Mouse (Mus musculus) embryo, embryonic 11.5 days (tissue): ENCODE results near the gene Rsl24d1.
"Not testable (repeated sequence)": the region's sequence is repeated elsewhere in the genome, so short reads cannot be mapped to it uniquely, and the experiment has no call there.

Experiments used
- DNase-seq: peaks from one replicate; pipeline ENCODE4 v3.0.0-alpha.2; 2012; ENCODE audit warnings: low read depth, low spot score

The Rsl24d1 gene

DNA sequence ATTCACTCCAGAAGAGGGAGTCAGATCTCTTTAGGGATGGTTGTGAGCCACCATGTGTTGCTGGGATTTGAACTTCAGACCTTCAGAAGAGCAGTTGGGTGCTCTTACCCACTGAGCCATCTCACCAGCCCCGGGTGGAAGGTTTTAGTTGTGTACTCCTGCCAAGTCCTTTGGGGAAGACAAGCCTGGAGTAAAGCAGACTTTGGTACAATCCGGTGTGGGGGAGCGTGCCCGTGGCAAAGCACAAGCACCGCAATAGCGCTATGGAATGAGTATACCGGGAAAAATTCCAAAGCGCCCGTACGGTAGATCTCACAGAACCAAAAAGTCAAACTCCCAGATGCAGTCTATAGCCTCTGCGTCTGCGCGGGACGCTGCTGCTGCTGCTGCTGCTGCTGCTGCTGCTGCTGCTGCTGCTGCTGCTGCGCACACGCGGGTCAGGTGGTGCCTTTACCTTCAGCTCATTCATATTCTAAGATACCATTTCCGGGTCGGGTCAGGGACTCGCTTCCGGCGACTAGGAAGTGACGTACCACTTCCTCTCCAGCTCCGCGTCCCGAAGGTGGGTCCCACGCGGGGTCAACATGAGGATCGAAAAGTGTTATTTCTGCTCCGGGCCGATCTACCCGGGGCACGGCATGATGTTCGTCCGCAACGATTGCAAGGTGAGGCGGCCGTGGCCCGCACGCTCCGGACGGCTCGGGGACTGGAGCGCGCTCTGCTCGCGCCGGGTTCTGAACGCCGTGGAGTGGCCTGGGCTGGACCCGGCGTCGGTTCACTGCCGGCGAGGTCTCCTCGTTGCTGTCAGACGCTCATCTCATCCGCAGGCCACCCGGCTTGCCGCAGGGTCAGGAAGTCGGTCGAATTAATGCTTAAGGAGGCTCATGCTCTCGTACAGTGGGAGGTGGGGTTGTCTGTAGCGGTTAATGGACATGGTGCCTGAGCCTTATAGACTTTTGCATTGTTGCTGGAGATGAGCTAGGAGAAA lies at the start of gene Rsl24d1:
Gene Rsl24d1, plus strand, starts transcription at position 508 of the 988 bp plus-strand sequence.
- DNase-seq: peak; percentile 78

DNA sequence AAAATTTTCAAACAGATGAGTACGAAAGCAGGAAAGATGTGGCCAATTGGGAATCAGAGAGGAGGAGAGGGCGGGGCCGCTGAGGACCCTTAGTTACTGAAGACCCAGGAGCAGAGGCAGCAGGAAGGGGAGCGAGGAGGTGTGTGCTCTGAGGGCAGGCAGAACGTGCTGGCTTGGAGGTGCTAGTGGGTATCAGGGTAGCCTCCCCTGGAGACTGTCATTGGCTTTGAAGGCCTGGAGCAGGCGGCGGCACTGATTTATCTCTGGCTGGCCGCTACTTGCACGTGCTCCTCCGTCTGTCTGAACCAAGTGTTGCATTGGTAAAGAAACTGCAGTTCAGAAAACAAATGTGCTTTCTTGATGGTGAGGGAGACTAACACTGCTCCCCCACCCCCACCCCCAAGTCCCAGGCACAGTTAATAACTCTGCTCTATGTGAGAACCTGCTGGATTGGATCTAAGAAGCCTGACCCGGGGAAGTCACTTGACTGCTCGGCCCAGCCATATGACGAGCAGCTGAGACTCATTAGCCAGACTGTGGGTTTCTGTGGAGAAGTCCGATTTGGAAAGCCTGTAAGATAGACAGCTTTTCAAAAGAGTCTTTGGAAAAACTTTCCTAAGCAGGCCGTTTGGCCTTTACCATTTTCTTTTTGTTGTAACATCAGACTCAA lies 49.5 kb upstream of the Rsl24d1 start:
- no peak for DNase-seq

DNA sequence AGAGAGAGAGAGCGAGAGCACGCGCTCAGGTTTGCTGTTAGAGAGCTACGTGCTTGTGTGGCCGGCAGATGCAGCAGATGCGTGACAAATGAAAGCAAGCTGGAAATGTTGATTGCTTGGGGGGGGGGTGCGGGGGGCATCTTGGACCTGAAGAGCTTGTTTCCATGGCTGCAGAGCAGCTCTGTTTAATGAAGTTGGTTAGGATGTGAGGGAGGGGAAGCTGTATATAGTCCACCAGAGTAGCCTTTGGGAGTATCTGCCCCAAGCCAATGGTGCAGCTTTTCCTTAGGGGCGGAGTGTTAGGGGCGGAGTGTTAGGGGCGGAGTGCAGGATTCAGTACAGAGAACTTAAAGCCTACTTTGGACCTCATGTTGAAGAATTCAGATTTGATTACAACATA lies 46.1 kb upstream of the Rsl24d1 start:
- no peak for DNase-seq

DNA sequence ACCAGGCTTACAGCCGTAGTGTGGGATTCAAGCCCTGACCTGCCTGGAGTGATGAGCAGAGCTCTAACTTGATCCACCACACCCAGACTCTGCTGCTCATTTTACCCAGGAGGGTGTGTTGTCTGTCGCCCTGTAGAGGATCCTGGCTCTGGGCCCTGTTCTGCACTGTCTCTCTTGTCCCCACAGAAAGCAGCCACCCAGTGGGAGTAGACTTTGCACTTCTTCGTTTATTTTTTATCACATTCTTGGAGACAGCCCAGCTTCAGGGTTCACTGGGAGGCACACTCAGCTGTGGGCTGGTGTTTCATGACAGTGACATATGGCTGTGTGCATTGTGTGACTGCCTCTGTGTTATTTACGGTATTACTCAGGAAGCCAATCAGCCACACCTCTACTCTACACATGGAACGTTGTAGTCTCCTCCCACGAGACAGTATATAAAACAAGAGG lies 45.0 kb upstream of the Rsl24d1 start:
- no peak for DNase-seq

DNA sequence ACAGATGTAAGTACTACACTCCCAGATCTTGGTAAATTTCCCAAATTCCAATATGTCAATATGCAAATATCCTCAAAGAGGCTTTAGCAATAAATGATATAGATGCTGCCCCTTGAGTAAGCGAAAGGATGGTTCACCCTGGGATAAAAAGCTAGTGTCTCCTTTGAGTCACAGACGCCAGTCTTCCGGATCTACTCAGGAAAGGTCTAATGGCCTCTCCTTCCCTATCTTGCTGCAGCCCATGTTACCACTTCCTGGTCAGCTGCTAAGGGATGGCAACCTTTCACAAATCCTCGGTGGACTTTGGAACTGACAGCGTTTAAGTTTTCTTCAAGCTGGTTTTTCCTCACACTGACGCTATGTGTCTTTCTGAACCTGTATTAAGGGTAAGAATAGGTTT lies 44.5 kb upstream of the Rsl24d1 start:
- DNase-seq: no peak

DNA sequence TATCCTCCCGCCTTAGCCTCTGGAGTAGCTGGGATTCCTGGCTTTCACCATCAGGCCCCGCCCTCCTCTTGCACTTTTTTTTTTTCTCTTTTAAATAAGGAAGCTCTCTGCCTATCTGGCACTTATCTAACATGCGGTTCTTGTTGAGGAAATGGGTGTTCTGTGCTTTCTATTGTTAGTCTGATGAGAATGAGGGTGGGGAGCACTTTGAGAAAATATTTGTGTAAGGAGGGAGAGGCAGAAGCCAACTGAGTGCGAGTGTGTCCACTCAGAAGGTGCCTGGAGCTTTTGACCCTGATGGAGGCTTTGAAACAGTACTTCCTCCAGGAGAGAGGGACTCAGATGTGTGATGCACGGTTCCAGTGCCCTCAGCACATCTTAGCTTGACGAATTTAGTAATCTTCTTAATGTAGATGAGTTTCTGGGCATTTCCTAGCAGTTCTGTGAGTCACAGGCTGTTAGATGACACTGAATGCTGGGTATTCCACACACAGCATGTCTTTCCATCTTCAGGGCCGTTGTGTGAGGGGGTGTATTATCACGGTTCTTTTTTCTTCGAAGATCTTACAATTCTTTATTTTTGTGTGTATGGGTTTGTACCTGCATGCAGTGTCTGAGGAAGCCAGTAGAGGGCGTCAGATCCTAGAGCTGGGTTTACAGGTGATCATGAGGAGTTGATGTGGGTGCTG lies 42.1 kb upstream of the Rsl24d1 start:
- no peak for DNase-seq

DNA sequence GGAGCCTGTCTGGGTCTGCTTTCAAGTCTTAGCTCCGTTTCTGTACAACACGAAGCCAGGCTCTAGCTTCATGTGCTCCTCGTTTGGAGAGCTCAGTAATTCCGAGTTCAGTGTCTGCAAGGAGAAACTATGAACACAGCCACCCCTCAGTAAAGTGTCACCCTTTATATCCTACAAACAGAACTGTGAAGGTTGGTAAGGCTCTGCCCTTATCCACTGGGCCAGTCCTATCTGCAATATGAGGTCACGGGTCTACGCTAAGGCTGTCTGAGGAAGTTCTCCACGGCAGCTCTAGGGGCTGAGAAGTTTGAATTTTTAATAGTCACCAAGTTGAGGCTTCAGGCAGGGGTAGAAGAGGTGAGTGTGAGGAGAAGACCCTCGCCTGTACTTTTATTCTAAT lies 40.8 kb upstream of the Rsl24d1 start:
- no peak for DNase-seq

DNA sequence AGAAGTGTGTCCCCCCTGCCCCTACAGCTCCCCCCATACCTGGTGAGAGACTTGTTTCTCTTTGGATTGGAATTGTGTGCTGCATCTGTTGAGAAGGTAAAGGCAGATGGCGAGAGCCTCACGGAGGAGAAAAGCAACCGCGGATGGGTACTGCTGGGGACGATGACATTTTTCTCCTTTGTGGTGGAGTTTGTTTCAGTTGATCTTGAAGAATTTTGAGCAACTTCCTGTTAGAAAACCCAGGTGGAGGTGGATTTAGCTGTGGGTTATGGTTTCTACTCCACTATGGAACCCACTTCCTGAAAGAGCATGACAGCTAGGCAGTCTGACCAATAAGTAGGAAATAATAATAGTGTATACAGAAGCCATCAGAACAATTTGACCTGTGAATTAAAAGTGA lies 40.1 kb upstream of the Rsl24d1 start:
- DNase-seq: no peak

DNA sequence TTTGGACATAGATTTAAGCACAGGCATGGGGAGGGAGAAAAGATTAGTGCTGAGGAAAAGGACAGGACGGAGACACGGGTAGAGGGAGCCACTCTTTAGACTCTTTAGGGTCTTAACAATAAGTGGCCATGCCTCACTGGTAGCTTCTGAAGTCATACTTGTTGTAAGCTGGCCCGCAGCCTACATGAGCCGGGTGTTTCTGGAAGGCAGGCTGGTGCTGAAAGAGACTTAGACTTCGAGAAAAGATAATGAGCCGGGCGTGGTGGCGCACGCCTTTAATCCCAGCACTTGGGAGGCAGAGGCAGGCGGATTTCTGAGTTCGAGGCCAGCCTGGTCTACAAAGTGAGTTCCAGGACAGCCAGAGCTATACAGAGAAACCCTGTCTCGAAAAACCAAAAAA lies 33.9 kb upstream of the Rsl24d1 start:
- not testable (repeated sequence) for DNase-seq

DNA sequence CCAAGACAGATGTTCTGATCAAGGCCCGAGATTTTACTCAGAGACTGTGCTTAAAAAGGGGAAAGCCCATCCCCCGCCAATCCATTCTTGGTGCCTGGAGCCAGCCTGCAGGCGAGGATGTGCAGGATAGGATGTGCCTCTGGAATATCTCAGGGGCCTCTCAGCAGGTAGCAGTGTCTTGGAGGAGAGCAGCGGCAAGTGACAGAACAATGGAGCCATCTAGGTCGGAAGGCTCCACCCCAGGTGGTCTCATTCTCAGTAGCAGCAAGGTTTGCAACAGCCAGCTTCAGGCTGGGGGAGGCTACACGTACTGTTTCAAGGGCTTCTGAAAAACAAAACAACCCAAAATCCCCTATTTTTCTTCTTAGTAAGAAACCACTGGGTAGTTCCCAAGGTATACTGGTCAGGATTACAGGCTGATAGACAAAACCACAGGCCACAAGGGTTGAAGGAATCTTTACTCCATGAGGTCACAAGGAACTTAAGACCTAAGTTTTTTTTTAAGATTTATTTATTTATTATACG lies 33.4 kb upstream of the Rsl24d1 start:
- DNase-seq: no peak

DNA sequence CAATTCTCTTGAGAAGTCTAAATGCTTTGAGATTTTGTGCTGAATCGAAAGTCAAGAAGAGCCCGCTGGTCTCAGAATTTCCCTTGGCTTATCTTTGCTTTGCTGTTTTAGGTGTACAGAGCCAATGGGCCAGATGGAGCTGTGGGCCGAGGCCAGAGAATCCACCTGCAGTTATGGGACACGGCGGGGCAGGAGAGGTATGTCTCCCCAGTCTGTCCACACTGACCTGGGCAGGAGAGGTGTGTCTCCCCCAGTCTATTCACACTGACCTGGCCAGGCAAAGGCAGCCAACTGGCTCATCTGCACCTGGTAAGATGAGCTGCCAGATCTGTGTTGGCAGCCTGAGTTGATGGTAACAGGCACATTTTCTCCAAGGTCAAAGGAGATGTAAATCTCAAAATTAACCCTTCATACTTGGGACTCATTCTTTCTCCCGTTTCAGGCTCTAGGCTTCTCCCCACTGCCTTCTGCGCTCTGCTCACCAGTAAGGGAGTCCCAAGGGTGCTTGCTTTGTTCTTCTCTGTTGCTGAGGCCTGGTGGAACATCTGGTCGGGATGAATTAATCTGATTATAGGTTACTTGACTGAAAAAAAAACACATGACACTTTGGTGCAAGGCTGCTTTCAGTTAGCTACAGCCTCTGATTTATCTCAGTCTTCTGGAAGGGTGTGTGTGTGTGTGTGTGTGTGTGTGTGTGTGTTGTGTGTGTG lies 30.8 kb upstream of the Rsl24d1 start:
- DNase-seq: no peak

DNA sequence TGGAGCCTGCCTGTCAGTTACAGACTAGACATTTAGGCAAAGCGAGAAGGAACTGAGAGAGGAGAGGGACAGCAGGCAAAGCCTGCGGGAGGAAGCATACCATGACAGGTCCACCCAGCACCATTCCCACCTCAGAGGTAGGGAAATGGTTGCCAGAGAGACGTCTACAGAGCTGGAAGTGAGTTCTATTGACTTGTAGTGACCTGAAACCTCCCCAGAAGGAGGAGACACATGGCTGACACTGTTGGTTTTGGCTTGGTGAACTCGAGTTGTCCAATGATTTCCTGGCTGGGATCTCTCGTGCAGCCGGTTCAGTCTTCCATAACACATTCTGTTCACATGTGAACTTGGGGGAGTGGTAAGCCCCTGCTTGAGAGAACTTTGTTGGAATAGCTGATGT lies 29.3 kb upstream of the Rsl24d1 start:
- DNase-seq: no peak

DNA sequence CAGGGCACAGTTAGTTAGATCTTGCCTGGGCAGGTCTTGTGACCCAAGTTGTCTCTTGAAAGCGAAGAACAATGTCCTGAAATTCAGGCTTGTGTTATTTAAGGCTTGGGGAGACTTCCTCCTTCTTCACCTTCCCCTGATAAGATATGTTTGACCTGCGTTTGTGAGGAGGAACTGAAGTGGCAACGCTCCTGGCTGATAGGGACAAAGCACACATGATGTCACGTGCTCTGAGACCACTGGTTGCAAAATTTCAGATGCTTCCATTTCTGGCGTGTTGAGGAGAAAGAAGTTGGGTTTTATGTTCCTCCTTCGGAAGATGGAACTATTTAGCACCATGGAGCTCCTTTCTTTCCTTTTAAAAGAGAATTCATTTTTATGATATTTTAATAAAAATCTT lies 27.4 kb upstream of the Rsl24d1 start:
- DNase-seq: no peak

DNA sequence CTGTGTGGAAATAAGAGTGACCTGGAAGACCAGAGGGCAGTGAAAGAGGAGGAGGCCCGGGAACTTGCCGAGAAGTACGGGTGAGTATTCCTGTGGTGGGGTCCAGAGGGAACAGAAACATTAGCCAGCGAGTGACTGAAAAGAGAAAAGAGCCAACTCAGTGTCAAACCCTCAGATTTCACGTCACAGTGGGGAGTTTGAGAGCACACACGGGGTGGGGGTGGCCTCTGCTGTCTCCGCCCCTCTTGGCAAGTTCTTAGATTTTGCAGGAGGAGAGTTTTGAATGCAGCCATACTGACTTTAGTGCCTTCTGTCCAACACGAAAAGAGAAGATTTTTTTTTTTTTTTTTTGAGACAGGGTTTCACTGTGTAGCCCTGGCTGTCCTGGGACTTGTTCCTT lies 26.1 kb upstream of the Rsl24d1 start:
- DNase-seq: no peak

DNA sequence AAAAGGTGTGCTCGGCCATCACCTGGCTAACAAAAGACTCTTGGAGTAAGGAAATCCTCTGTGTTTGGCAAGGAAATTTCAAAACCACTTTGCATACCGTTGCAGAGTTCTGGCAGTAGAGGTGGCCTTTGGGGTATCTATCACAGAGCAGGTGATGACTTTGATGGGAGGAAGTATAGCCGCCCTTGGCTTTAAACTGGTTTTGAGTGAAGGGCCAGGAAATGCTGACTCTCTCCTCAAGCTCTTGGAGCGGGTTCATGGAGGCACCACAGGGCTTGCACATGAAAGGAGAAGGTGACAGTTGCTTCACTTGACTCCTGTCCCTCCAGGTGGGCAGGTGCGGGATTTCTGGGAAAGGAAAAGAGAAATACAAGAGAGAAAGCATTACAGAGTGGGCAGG lies 25.6 kb upstream of the Rsl24d1 start:
- DNase-seq: no peak

DNA sequence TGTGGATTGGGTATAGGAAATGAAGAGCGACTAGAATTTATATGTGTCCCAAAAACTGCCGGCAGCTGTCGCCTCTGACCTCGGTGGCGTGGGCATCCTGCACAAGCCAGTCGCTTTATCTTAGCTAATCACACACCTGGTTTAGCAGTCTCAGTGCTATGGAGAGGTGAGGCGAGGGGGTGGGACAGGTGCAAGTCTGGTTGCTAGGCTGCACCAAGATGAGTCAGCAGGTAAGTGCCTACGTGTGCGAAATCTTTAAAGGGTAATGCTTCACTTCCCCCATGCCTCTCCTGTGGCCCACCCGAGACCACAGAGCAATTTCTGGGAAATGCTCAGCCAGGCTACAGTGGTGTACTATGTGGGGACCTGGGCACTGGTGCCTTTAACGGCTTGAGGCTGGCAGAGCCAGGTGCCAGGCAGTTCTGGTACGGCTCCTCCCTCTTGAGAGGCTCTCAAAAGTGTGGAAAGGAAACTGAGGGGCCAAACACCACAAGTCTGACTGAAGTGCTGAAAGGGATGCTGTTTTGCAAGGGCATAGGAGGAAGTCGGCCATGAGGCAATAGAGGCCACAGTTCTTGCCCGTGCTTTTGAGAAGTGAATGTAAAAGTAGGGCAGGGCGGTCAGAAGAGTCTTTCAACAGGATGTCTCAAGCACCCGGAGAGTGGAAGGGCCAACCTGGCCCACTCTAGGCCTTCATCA lies 23.9 kb upstream of the Rsl24d1 start:
- no peak for DNase-seq

DNA sequence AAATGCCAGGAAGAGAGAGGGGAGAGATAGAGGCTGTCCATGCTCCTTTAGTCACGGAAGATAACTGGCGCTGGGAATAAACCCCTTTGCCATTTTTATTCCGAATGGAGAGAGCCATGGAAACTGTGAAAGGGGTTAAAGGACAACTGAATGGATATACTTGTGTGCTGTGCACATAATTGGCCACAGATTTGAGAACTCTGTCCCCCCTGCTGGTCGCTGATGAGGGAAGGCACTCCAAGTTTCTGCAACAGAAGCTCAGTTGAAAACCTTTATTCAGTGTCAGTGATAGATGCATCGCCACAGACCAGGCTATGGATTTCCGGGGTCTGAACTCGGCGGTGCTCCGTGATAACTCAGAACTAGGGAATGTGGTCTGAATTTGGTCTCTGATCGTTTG lies 23.1 kb upstream of the Rsl24d1 start:
- DNase-seq: no peak

DNA sequence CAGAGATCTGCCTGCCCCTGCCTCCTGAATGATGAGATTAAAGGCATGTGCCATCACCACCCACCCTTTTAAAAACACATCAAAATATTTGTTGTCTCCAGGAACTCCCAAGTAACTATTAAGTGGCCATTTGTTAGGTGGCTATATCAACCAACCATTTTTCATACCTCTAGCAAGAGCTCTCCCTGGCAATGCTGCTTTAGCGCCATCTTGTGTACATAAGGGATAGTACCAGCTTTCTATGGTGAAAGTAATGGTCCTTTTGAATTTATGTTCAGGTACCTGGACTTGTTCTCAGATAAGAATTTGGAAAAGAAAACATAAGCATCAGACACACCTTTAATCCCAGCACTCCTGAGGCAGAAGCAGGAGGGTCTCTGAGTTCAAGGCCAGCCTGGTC lies 21.5 kb upstream of the Rsl24d1 start:
- no peak for DNase-seq

DNA sequence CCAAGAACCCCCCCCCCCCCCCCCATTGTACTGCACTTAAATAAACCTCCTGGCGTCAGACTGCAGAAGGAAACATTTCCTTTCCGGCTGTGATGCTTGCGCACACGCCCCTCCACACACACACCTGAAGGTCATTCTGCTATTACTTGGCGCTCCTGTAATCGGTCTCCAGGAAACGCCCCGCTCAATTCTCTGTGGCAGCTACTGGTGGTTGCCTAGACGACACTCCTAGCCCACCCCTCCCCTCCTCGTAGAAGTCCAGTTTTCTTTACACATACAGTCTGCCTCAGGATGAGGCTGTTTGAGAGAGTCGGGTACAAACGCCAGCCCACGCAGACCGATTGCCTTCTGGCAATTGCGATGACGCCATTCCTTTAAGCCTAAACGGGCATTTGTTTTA lies 18.6 kb upstream of the Rsl24d1 start:
- no peak for DNase-seq

DNA sequence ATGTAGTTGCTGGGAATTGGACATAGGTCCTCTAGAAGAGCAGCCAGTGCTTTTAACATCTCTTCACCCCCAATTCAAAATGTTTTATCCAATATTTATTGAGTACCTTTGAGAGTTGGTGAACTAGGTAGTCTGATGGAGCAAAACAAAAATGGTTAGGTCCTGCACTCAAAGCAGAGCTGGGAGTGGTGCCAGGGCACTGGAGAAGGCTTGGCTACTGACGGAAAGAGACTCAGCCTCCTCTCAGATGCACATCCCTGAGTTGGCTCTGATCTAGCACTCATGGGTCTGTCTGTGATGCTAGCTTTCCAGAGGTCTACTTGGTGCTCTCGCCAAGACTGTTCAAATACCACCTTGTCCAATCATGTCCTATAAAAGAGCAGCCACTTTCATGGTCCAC lies 15.3 kb upstream of the Rsl24d1 start:
- no peak for DNase-seq

DNA sequence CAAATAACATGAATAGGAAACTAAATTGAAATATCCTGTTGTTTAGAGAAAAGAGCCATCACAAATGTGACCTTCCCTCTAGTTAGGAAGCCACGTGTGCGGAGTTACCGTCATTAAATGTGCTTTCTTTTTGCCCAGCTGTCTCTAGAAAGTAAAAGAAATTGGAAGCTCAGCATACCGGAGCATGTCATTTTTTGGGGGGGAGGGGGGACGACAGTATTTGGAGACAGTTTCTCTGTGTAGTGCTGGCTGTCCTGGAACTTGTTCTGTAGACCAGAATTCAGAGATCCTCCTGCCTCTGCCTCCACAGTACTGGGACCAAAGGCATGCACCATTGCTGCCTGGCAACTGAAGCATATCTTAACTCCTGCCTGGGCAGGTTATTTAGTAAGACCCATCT lies 11.7 kb upstream of the Rsl24d1 start, which contains the start of gene Khdc3:
Gene Khdc3, plus strand, starts transcription at position 301 of the 400 bp plus-strand sequence.
- no peak for DNase-seq
